Mouse (Mus musculus) brain, embryonic 18.5 days (tissue): ENCODE measurements around the gene Rab8a.

Experiments used
- DNase-seq: peaks from one replicate; pipeline ENCODE4 v3.0.0-alpha.2; 2012; ENCODE audit warnings: low read depth, low spot score

The Rab8a gene

DNA sequence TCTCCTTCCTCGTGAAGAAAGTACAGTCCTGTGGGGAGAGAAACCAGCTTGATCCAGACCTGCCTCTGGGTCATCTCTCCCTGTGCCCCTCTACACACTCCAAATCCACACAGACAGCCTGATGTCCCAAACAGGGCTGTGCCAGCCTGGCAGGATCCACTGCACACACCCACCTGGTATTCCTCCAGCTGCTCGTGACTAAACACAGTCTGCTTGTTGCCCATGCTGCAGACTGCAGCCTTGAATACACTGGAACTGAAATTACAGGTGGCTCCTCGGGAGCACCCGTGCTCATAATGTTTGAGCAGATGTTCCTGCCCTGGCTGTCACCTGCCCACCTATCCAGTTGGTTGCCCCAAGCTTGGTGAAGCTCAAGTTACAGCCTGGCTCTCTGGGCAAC is 51.8 kb downstream of the Rab8a start, which contains the start of gene Cib3:
Cib3 (minus strand) TSS at position 87 of the 400 bp plus-strand sequence.
- DNase-seq = no peak

DNA sequence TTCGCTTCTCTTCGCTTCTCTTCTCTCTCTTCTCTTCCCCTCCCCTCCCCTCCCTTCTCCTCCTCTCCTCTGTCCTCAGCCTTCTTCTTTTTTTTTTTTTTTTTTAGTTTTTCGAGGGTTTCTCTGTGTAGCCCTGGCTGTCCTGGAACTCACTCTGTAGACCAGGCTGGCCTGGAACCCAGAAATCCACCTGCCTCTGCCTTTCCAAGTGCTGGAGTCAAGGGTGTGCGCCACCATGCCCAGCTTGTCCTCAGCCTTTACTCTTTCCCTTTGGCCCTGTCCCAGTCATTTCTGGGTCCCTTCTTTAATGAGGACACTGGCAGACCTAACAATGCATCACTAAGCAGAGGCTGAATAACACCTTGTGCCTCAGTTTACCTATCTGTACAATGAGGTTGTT is 52.5 kb downstream of the Rab8a start, which contains the start of gene Gm11034:
Gm11034 (minus strand) TSS at position 101 of the 400 bp plus-strand sequence.
- no peak for DNase-seq

DNA sequence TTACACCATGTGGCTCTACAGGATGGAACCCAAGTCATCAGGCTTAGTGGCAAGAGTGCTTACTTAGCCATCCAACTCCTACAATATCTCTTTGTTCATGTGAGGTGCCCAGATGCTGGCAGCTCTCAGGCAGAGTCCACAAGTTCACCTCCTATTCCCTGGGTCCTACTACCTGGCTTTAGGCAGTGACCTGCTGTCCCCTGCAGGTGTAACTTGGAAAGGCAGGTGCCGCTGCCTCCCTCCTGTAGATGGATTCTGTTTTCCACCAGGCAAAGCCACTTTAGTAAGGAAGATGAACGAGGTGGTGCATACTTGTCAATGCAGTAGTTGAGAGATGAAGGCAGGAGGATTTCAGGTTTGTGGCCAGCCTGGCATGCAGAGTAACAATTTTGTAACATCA is 54.1 kb downstream of the Rab8a start:
- DNase-seq = no peak

- DNase-seq = no peak
Measured at GRCm38 (mm10) chr8:72215871-72216270, 54.9 kb downstream of the Rab8a start.

DNA sequence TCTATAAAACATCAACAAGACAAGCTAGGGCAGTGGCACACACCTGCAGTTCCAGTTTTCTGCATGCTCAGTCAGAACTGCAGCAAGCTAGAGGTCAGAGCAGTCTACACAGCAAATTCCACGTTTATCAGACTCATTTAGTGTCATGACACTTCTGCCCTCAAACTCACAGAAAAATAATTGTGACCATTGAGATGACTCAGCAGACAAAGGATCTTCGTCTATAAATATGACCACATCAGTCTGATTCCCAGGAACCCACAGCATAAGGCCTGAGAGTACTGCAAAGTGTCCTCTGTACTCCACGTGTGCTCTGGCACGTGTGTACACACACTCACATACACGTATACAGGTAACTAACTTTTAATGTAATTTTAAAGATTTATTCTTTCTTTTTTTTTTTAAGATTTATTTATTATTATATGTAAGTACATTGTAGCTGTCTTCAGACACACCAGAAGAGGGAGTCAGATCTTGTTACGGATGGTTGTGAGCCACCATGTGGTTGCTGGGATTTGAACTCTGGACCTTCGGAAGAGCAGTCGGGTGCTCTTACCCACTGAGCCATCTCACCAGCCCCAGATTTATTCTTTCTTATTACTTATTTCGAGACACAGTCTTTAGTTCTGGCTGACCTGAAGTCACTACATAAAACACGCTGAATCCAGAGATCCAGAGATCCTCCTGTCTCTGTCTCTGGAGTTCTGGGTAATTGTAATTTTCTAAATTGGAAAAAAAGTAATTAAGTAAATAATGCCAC is 58.0 kb downstream of the Rab8a start:
- DNase-seq = no peak

- DNase-seq = peak; percentile 91
Measured at GRCm38 (mm10) chr8:72219541-72220363, 58.8 kb downstream of the Rab8a start, which contains the start of gene Fam32a. Gene Fam32a (plus strand): TSS chr8:72219730.

DNA sequence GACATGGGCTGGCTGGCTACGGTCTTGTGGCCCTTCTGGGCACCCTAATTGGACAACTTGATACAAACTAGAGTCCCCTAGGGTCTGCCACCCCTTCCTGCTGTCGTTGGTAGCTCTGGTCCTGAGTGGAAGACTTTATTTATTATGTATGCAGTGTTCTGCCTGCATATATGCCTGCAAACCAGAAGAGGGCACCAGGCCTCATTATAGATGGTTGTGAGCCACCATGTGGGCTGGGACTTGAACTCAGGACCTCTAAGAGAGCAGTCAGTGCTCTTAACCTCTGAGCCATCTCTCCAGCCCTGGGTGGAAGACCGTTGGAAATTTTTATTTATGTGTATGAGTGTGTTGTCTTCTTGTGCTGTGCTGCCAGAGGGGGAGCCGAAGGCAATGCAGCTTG is 59.8 kb downstream of the Rab8a start:
- no peak for DNase-seq

DNA sequence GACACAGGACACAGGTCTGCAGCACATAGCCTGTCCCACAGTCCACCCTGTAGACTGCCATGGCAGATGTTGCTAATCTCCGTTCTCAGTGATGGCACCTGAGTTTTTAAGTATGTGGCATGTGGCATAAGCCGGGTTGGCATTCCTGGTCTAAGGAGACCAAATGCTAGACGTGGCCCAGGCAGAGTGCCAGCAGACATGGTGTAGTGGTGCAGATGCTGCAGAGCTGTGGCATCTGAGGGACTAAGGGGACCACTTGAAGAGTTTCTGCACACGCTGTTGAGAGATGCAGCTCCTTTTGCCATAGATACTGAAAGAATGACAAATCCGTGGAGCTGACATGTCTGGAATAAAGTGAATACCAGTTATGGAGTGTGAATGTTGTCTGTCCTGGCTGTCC is 61.7 kb downstream of the Rab8a start:
- no peak for DNase-seq
